Mouse (Mus musculus) small intestine, adult 2 months (tissue): ENCODE measurements around the gene Gm13278. TPM values are rescaled to one million over a fixed set of nuclear protein-coding genes. Genes with fewer than 3 reads are reported as not detected.
"Not testable (repeated sequence)": the region's sequence is repeated elsewhere in the genome, so short reads cannot be mapped to it uniquely, and the experiment has no call there.

Experiments
- H3K27ac ChIP-seq: fragments of 200-500 bp; 2 replicates; pipeline ENCODE4 v1.5.1; 2012; ENCODE audit warnings: low read depth, low read length, control low read depth, inconsistent platforms; ENCODE audit not compliant: insufficient read depth
- H3K27me3 ChIP-seq: fragments of 200-500 bp; 2 replicates; pipeline ENCODE4 v1.6.1; 2012; ENCODE audit warnings: mild to moderate bottlenecking, moderate library complexity, low read length, inconsistent platforms; ENCODE audit not compliant: control insufficient read depth, insufficient read depth
- H3K36me3 ChIP-seq: fragments of 200-500 bp; 2 replicates; pipeline ENCODE4 v1.6.1; 2012; ENCODE audit warnings: mild to moderate bottlenecking, low read length, control low read depth, inconsistent platforms; ENCODE audit not compliant: control insufficient read depth, insufficient read depth
- H3K4me1 ChIP-seq: fragments of 200-500 bp; 2 replicates; pipeline ENCODE4 v1.6.1; 2012; ENCODE audit warnings: low read length, inconsistent platforms, mixed read lengths; ENCODE audit not compliant: control insufficient read depth, insufficient read depth, insufficient read length
- H3K4me3 ChIP-seq: fragments of 200-500 bp; 2 replicates; pipeline ENCODE4 v1.5.1; 2012; ENCODE audit warnings: low read depth, mild to moderate bottlenecking, control low read depth, inconsistent platforms, low read length, moderate library complexity
- CTCF ChIP-seq: fragments of 200-500 bp; IDR thresholded peaks from 2 replicates; pipeline ENCODE4 v1.5.1; 2012; ENCODE audit warnings: low read depth, mild to moderate bottlenecking, control low read depth, inconsistent platforms, low read length, moderate library complexity, mixed read lengths; ENCODE audit not compliant: insufficient replicate concordance, insufficient read length; ENCODE audit errors: extremely low read depth
- POLR2A ChIP-seq: fragments of 200-500 bp; IDR thresholded peaks from 2 replicates; pipeline ENCODE4 v1.6.1; 2012; ENCODE audit warnings: low read depth, mild to moderate bottlenecking, control low read depth, inconsistent platforms, low read length, moderate library complexity
- WGBS: fragments of 180-500 bp; shearing (Covaris S2); methylation state at CpG from one replicate; pipeline ENCODE4 v1.1.7; 2018; 5-methylcytosine and 5-hydroxymethylcytosine counted together
- polyA plus RNA-seq: library from polyadenylated mRNA; depleted of rRNA; stranded (reverse); fragments of >200 nt; gene quantifications from 2 replicates; pipeline ENCODE4 v1.2.3, GENCODE M21; 2012; rRNA removed

Gene Gm13278
- not detected in 2 replicates for polyA plus RNA-seq

DNA sequence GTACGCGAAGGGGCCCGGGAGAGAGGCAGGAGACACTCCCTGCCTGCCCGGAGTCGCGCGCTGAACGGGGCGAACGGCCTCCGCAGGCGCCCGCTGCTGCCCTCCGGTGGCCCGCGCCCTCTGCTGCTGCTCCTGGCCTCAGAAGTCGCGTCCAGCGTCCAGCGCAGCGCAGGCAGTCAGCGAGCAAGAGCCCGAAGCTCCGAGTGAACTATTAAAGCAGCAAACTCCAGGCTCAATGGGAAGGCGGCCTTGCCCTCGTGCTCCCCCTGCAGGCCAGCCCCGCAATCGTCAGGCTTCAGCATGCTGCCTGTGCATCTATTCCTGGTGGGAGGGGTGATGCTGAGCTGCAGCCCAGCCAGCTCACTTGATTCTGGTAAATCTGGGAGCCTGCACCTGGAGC, at the start of gene Gm13278:
Gene Gm13278, plus strand, starts transcription at position 301 of the 400 bp plus-strand sequence.
- H3K27me3 ChIP-seq, H3K4me1 ChIP-seq, H3K27ac ChIP-seq, H3K36me3 ChIP-seq, H3K4me3 ChIP-seq: not testable (repeated sequence)
- WGBS = no CpG with 5 or more reads among the region's 28 CpGs

DNA sequence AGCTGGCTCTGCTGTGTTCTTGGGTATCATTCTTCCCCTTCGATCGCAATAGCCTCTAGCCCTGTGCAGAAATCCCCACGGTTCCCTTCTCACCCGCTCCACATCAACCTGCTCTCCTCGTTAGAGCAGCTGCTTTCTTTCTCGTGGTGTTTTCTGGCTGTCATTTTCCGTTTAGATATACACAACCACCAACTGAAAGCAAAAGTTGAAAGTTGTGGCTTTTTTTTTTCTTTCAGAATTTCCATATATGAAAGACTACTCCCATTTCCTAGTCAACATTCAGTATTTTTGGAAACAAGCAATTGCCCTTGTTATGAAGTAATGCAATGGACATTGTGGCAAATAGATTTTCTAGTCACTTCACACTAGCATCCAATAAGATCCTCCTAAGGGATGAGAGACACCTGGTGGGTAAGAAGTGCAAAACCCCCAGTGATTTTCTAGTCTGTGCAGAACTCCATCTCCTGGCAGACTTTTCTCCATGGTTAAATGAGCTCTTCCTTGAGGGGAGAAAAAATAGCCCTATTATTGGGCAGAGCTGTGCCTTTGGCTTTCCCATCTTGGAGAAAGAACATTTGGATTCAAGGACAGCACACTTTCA, 48.5 kb upstream of the Gm13278 start:
- H3K27ac ChIP-seq = no peak overlapping the region
- WGBS = 67% methylated on average over 7 of the region's 7 CpGs
- no peak for TF ChIP-seq CTCF
- TF ChIP-seq POLR2A = no peak

DNA sequence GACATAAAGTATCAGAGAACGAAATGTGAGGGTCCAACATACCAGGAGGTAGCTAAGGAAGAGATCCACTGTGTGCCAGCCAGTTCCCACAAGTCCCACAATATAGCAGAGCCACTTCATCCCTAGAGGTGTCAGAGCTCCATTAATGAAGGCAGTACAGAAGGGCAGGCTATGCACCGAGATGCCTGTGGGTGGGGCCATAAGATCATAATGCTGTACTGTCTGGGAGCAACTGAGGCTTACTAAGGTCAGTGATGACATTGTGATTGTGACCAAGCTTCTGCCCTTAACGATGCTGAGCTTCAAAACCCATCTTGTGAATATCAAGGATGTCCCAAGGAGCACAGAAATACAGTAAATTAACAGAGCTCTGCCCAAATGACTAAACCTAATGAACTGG, 47.1 kb upstream of the Gm13278 start:
- 63% methylated on average over 3 of the region's 3 CpGs for WGBS
- TF ChIP-seq POLR2A (no peak), CTCF (no peak)

More for the DNA sequence above, 48.5 kb upstream of the Gm13278 start:
- Histone ChIP-seq H3K27me3 (no peaks in the 10 kb centered on the region), H3K36me3 (no peaks in the 10 kb centered on the region), H3K4me1 (no peaks in the 10 kb centered on the region), H3K4me3 (no peak overlapping the region)

DNA sequence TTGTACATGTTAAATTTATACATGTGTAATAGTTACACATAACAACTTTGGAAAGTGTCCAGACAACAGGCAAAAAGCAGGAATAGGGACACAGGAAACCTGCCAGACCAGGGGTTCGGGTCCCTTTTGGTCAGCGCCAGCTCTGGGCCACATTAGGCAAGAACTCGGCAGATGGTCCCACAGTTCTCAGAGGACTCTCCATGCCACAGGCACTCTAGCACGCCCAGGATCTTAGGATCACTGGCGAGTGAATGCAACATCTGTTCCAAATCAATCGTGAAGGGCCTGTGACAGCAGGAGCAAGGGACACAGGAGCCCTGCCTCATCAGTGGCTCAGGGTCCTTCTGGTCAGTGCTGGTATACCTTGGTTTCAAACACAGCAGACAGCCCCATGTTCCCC, 41.4 kb upstream of the Gm13278 start:
- H3K27me3 ChIP-seq = no peaks in the 10 kb centered on the region
- 68% methylated on average over 6 of the region's 6 CpGs for WGBS
- TF ChIP-seq POLR2A = no peak

More for the DNA sequence above, 47.1 kb upstream of the Gm13278 start:
- no peaks in the 10 kb centered on the region for H3K27me3 ChIP-seq
- no peaks in the 10 kb centered on the region for H3K4me1 ChIP-seq
- no peak overlapping the region for H3K4me3 ChIP-seq
- no peak overlapping the region for H3K27ac ChIP-seq
- H3K36me3 ChIP-seq = no peaks in the 10 kb centered on the region

DNA sequence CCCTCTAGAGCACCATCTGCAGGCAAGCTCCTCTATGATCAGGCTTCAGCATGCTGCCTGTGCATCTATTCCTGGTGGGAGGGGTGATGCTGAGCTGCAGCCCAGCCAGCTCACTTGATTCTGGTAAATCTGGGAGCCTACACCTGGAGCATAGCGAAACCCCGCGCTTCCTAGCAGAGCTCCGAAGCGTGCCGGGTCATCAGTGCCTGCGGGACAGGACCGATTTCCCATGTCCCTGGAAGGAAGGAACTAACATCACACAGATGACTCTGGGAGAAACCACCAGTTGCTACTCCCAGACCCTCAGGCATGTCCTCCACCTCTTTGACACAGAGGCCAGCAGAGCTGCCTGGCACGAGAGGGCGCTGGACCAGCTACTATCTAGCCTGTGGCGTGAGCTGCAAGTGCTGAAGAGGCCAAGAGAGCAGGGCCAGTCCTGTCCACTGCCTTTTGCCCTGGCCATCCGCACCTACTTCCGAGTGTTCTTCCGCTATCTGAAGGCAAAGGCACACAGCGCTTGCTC, 36.5 kb upstream of the Gm13278 start, which contains the start of gene Gm13271:
Gene Gm13271, plus strand, starts transcription at position 51 of the 523 bp plus-strand sequence.
- 88% methylated on average over 15 of the region's 15 CpGs for WGBS
- not testable (repeated sequence) for H3K36me3 ChIP-seq, H3K27me3 ChIP-seq, H3K4me1 ChIP-seq, H3K4me3 ChIP-seq, H3K27ac ChIP-seq

More for the DNA sequence above, 41.4 kb upstream of the Gm13278 start:
- Histone ChIP-seq H3K4me3 (no peak overlapping the region), H3K4me1 (no peaks in the 10 kb centered on the region), H3K36me3 (no peaks in the 10 kb centered on the region), H3K27ac (no peak overlapping the region)

DNA sequence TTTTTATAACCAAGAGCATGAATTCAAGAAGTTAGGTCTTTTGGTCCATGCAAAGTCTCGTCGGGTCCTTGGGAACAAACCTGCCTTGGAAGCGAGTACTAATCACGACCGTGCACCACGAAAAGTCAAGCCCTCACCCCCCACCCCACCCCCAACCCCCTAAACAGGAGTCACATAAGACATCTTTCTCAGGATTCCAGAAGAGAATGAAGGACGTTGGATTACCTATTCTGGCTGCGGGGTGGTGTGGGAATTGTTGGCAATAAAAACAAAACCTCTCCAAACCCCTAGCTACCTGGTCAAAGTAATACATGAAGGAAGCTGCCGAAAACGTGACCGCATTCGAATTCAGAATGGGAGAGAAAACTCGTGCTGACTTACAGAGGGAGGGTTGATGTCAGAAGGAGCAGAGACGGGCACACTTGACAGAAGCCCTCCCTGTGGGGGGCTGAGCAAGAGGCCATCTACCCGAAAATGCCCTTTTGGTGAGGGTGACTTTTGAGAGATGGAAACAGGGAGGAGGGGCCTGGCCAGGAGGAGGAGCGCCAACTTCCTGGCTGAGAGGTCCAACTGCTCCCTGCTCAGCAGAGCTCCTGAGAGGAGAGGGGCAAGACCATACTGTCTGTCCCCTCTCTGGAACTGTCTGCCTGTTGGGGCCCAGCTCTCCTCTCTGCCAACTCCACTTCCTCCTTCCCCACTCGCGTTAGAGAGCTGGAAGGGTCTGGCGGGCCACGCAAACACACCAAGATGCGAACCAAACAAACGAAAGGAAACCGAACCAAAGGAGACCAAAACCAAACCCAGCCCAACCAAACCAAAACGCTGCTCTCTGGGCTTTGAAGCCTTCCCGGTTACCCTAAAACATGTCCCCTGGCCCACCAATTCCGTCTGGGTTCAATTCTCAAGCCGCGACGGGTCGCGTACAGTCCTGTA, 34.5 kb upstream of the Gm13278 start:
- H3K36me3 ChIP-seq, H3K27me3 ChIP-seq, H3K4me1 ChIP-seq: not testable (repeated sequence)
- H3K4me3 ChIP-seq = peak overlapping the region; percentile 75
- WGBS = 8% methylated on average over 29 of the region's 31 CpGs
- H3K27ac ChIP-seq = peak overlapping the region; percentile 83

DNA sequence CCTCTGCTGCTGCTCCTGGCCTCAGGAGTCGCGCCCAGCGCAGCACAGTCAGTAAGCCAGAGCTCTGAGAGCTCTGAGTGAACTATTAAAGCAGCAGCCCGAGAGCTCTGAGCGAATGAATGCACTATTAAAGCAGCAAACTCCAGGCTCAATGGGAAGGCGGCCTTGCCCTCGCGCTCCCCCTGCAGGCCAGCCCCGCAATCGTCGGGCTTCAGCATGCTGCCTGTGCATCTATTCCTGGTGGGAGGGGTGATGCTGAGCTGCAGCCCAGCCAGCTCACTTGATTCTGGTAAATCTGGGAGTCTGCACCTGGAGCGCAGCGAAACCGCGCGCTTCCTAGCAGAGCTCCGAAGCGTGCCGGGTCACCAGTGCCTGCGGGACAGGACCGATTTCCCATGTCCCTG, 33.7 kb upstream of the Gm13278 start:
- not testable (repeated sequence) for H3K27me3 ChIP-seq, H3K36me3 ChIP-seq, H3K4me1 ChIP-seq
- peak; percentile 60 for TF ChIP-seq CTCF
- peak overlapping the region; percentile 75 for H3K4me3 ChIP-seq
- H3K27ac ChIP-seq = peak overlapping the region; percentile 83; the same call in 1 of the 2 replicates
- 0% methylated on average over 21 of the region's 21 CpGs for WGBS

DNA sequence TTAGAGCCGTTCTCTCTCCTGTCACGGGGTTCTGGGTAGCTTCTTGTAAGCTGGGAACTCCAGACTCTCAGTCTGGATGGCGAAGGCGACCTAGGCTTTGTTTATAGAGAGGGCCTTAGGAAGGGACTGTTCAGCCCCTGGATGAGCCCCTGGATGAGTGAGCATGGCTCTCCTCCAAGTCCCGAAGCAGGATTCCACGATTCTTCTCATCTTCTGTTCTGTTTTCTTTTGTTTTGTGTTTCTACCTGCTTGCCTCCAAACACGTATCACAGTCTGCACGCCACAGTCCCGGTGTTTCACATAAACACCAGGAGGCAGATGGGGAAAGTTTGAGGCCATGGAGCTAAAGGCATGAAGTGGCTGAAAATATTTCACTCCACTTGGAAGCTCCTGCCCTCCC, 32.6 kb upstream of the Gm13278 start:
- H3K4me3 ChIP-seq, H3K27me3 ChIP-seq, H3K4me1 ChIP-seq, H3K27ac ChIP-seq, H3K36me3 ChIP-seq: not testable (repeated sequence)
- 88% methylated on average over 9 of the region's 9 CpGs for WGBS

DNA sequence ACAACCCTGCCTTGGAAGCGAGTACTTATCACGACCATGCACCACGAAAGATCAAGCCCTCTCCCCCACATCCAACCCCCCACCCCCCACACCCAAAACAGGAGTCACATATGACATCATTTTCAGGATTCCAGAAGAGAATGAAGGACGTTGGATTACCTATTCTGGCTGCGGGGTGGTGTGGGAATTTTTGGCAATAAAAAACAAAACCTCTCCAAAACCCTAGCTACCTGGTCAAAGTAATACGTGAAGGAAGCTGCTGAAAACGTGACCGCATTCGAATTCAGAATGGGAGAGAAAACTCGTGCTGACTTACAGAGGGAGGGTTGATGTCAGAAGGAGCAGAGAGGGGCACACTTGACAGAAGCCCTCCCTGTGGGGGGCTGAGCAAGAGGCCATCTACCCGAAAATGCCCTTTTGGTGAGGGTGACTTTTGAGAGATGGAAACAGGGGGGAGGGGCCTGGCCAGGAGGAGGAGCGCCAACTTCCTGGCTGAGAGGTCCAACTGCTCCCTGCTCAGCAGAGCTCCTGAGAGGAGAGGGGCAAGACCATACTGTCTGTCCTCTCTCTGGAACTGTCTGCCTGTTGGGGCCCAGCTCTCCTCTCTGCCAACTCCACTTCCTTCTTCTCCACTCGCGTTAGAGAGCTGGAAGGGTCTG, 31.6 kb upstream of the Gm13278 start, which contains the start of gene Gm13283:
Gene Gm13283, plus strand, starts transcription at position 510 of the 659 bp plus-strand sequence.
- H3K36me3 ChIP-seq, H3K27ac ChIP-seq, H3K4me1 ChIP-seq, H3K27me3 ChIP-seq: not testable (repeated sequence)
- H3K4me3 ChIP-seq = peak within 1 kb of the TSS; percentile 55
- 18% methylated on average over 12 of the region's 14 CpGs for WGBS
